Mouse (Mus musculus) granulocyte monocyte progenitor cell, adult 5-6 weeks (primary cell): ENCODE measurements around the gene Arhgef39. TPM values are rescaled to one million over a fixed set of nuclear protein-coding genes. Genes with fewer than 3 reads are reported as not detected.
A peak's percentile ranks its signal among the peaks of the same experiment; 100 is the strongest.

Experiments used
- ATAC-seq: replicated peaks from 2 replicates; pipeline ENCODE4 v1.8.0; 2016; ENCODE audit warnings: mild to moderate bottlenecking, moderate TSS enrichment, inconsistent platforms; ENCODE audit not compliant: poor library complexity, severe bottlenecking
- total RNA-seq, 2 experiments: library from RNA; stranded (forward) in 1 of 2; stranded (reverse) in 1 of 2; fragments of 200-712, 200-1000 nt in 1 of 2; fragments of >200 nt in 1 of 2; fragmentation: Nextera tagmentation in 1 of 2; gene quantifications; 2 replicates each; pipeline ENCODE4 v1.2.3; 2014 to 2017

Gene Arhgef39
- total RNA-seq, 2 experiments from 2014 or later, result 55.5 to 81.2 TPM

- ATAC-seq, result no peak
Observed at GRCm38 (mm10) chr4:43482591-43482990, 16.9 kb downstream of the Arhgef39 start.

GRCm38 (mm10) chr4:43481894-43482456, 17.5 kb downstream of the Arhgef39 start:
- ATAC-seq, result peak; percentile 66

GRCm38 (mm10) chr4:43480985-43481384, 18.5 kb downstream of the Arhgef39 start:
- no peak for ATAC-seq

GRCm38 (mm10) chr4:43478906-43479832, 20.3 kb downstream of the Arhgef39 start:
- ATAC-seq, result peak; percentile 39; the same call in 1 of the 2 replicates

- peak; percentile 31 for ATAC-seq
Observed at GRCm38 (mm10) chr4:43478534-43478858, 21.0 kb downstream of the Arhgef39 start.

- peak; percentile 81 for ATAC-seq
Observed at GRCm38 (mm10) chr4:43477857-43478533, 21.5 kb downstream of the Arhgef39 start.

- ATAC-seq, result 0 out of 2 replicates have a peak, but pooled peaks have one; percentile 5
Observed at GRCm38 (mm10) chr4:43476604-43477003, 22.9 kb downstream of the Arhgef39 start.

- no peak for ATAC-seq
Observed at GRCm38 (mm10) chr4:43473636-43474035, 25.9 kb downstream of the Arhgef39 start.

GRCm38 (mm10) chr4:43470301-43470700, 29.2 kb downstream of the Arhgef39 start:
- peak; percentile 58 for ATAC-seq

GRCm38 (mm10) chr4:43466872-43467271, 32.6 kb downstream of the Arhgef39 start:
- no peak for ATAC-seq

- ATAC-seq, result peak; percentile 89
Observed at GRCm38 (mm10) chr4:43465935-43466334, 33.6 kb downstream of the Arhgef39 start.

GRCm38 (mm10) chr4:43463102-43463501, 36.4 kb downstream of the Arhgef39 start:
- no peak for ATAC-seq

GRCm38 (mm10) chr4:43457124-43457523, 42.4 kb downstream of the Arhgef39 start:
- ATAC-seq, result peak; percentile 17; the same call in 1 of the 2 replicates

GRCm38 (mm10) chr4:43456470-43456869, 43.0 kb downstream of the Arhgef39 start:
- ATAC-seq, result peak; percentile 33

- peak; percentile 72 for ATAC-seq
Observed at GRCm38 (mm10) chr4:43454041-43454836, 45.3 kb downstream of the Arhgef39 start, which contains the start of gene Cd72. Cd72 (minus strand) TSS chr4:43454628.

- ATAC-seq, result no peak
Observed at GRCm38 (mm10) chr4:43453413-43453812, 46.1 kb downstream of the Arhgef39 start.

GRCm38 (mm10) chr4:43452315-43452714, 47.2 kb downstream of the Arhgef39 start:
- ATAC-seq, result no peak

- no peak for ATAC-seq
Observed at GRCm38 (mm10) chr4:43448554-43448953, 50.9 kb downstream of the Arhgef39 start.

GRCm38 (mm10) chr4:43447251-43447650, 52.2 kb downstream of the Arhgef39 start:
- ATAC-seq, result no peak
